In the genomic region with DNA sequence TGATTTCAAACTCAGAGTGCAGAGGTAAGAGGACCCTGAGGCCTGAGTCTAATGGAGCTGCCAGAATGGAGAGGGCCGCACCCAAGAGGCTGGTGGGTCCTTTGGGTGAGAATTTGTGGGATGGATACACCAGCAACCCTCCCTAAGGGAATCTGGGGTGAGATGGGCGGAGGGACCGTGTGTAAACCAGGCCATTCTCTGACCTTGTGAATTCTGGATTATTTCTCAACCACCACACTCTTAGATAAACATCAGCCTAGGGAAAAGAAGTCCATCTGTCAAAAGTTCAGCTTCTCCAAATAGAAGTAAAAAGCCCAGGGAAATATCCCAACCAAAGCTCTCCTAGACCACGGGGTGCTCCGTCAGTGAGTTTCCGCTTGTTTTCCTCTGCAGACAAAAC, we compare ENCODE assay signal across 10 mouse cellular contexts.
DNase-seq lines count a peak whose midpoint lies in the region; ATAC-seq and TF ChIP-seq lines count a peak whose summit lies in the region.
"Had no signal": no experiment of that assay in that cellular context is flagged by ENCODE, and none has a peak within 500 bp of the region (broad histone marks: within the 10 kb centered on the region; RNA-seq: fewer than 3 reads in every experiment).

No protein-coding gene starts in this region.

- H3K27ac ChIP-seq in hindbrain, embryonic 13.5 days, result peak overlapping the region; percentile 35; the same call in 1 of the 2 replicates
- H3K27ac ChIP-seq in hindbrain, postnatal 0 days, result no peak overlapping the region
- H3K27ac ChIP-seq in lung, embryonic 14.5 days (ENCODE audit: low read depth), result no peak overlapping the region
- peak overlapping the region; percentile 59; the same call in 1 of the 2 replicates for H3K27ac ChIP-seq in intestine, embryonic 16.5 days (ENCODE audit: low read length)
- H3K27ac ChIP-seq in stomach, embryonic 15.5 days, result peak overlapping the region; percentile 51

- no peaks in the 10 kb centered on the region for H3K9me3 ChIP-seq in hindbrain, embryonic 13.5 days
- H3K9me3 ChIP-seq in hindbrain, postnatal 0 days (ENCODE audit: low read length), result no peaks in the 10 kb centered on the region
- no peaks in the 10 kb centered on the region for H3K9me3 ChIP-seq in lung, embryonic 14.5 days (ENCODE audit: low read depth, low read length)
- H3K9me3 ChIP-seq in intestine, embryonic 16.5 days (ENCODE audit: control insufficient read depth, low read length), result no peaks in the 10 kb centered on the region
- H3K9me3 ChIP-seq in stomach, embryonic 15.5 days, result no peaks in the 10 kb centered on the region

- 85% methylated on average over 6 of the region's 6 CpGs for WGBS in hindbrain, embryonic 13.5 days
- 86% methylated on average over 6 of the region's 6 CpGs for WGBS in hindbrain, postnatal 0 days
- WGBS in lung, embryonic 14.5 days, result 70% methylated on average over 6 of the region's 6 CpGs
- WGBS in intestine, embryonic 16.5 days, result 49% methylated on average over 6 of the region's 6 CpGs
- WGBS in stomach, embryonic 15.5 days, result 43% methylated on average over 6 of the region's 6 CpGs

- H3K27me3 ChIP-seq in hindbrain, embryonic 13.5 days, result no peaks in the 10 kb centered on the region
- H3K27me3 ChIP-seq in hindbrain, postnatal 0 days (ENCODE audit: insufficient read depth, low read length), result no peaks in the 10 kb centered on the region
- H3K27me3 ChIP-seq in lung, embryonic 14.5 days (ENCODE audit: insufficient read depth, low read length), result no peaks in the 10 kb centered on the region
- no peaks in the 10 kb centered on the region for H3K27me3 ChIP-seq in intestine, embryonic 16.5 days (replicated peaks; ENCODE audit: control insufficient read depth, insufficient read depth, low read length)
- H3K27me3 ChIP-seq in stomach, embryonic 15.5 days (replicated peaks), result no peaks in the 10 kb centered on the region

- TF ChIP-seq CTCF in hindbrain, postnatal 0 days (IDR thresholded peaks at IDR 0.05; ENCODE audit: low read depth), result no peak
- TF ChIP-seq CTCF in lung, embryonic 14.5 days (IDR thresholded peaks at IDR 0.05; ENCODE audit: low read depth), result no peak

- H3K9ac ChIP-seq in hindbrain, embryonic 13.5 days, result no peak overlapping the region
- no peak overlapping the region for H3K9ac ChIP-seq in hindbrain, postnatal 0 days (replicated peaks; ENCODE audit: low read length)
- no peak overlapping the region for H3K9ac ChIP-seq in lung, embryonic 14.5 days
- no peak overlapping the region for H3K9ac ChIP-seq in intestine, embryonic 16.5 days (ENCODE audit: low read depth, low read length)
- no peak overlapping the region for H3K9ac ChIP-seq in stomach, embryonic 15.5 days

- no peak for ATAC-seq in hindbrain, embryonic 13.5 days (ENCODE audit: low FRiP score)
- ATAC-seq in hindbrain, postnatal 0 days, result no peak
- 0 out of 2 replicates have a peak, but pooled peaks have one; percentile 31 for ATAC-seq in lung, embryonic 14.5 days (ENCODE audit: insufficient read depth)
- no peak; the same call in 1 of the 2 replicates for ATAC-seq in intestine, embryonic 16.5 days
- no peak; the same call in 1 of the 2 replicates for ATAC-seq in stomach, embryonic 15.5 days (ENCODE audit: insufficient read depth, low FRiP score, low read depth)
- ATAC-seq in CD4-positive, CD25-positive, alpha-beta regulatory T cell, adult 4 months, result no peak

- no peaks in the 10 kb centered on the region for H3K4me1 ChIP-seq in hindbrain, embryonic 13.5 days (replicated peaks)
- H3K4me1 ChIP-seq in hindbrain, postnatal 0 days (ENCODE audit: insufficient read depth, low read length), result no peaks in the 10 kb centered on the region
- H3K4me1 ChIP-seq in lung, embryonic 14.5 days (ENCODE audit: insufficient read depth), result 0 out of 2 replicates have a peak, but pooled peaks cover 2% of the 10 kb centered on the region
- peaks cover 3% of the 10 kb centered on the region; the same call in 1 of the 2 replicates for H3K4me1 ChIP-seq in intestine, embryonic 16.5 days (ENCODE audit: control insufficient read depth, insufficient read depth, low read length)
- H3K4me1 ChIP-seq in stomach, embryonic 15.5 days, result 0 out of 2 replicates have a peak, but pooled peaks cover 5% of the 10 kb centered on the region

- 0 out of 2 replicates have a peak, but pooled peaks cover 3% of the 10 kb centered on the region for H3K36me3 ChIP-seq in hindbrain, embryonic 13.5 days
- H3K36me3 ChIP-seq in hindbrain, postnatal 0 days (ENCODE audit: insufficient read depth, low read length), result no peaks in the 10 kb centered on the region
- H3K36me3 ChIP-seq in lung, embryonic 14.5 days (ENCODE audit: insufficient read depth), result peaks cover 5% of the 10 kb centered on the region
- H3K36me3 ChIP-seq in intestine, embryonic 16.5 days (ENCODE audit: control insufficient read depth, insufficient read depth, low read length), result peaks cover 7% of the 10 kb centered on the region
- H3K36me3 ChIP-seq in stomach, embryonic 15.5 days, result no peaks in the 10 kb centered on the region

- no peak overlapping the region for H3K4me2 ChIP-seq in hindbrain, embryonic 13.5 days
- no peak overlapping the region for H3K4me2 ChIP-seq in hindbrain, postnatal 0 days (ENCODE audit: low read depth, low read length)
- no peak overlapping the region for H3K4me2 ChIP-seq in lung, embryonic 14.5 days
- H3K4me2 ChIP-seq in intestine, embryonic 16.5 days (ENCODE audit: low read depth, low read length), result no peak overlapping the region
- no peak overlapping the region for H3K4me2 ChIP-seq in stomach, embryonic 15.5 days

- H3K4me3 ChIP-seq in hindbrain, embryonic 13.5 days, result no peak overlapping the region
- H3K4me3 ChIP-seq in hindbrain, postnatal 0 days (ENCODE audit: low read length), result no peak overlapping the region
- no peak overlapping the region for H3K4me3 ChIP-seq in lung, embryonic 14.5 days (ENCODE audit: low read depth, low read length)
- H3K4me3 ChIP-seq in intestine, embryonic 16.5 days (ENCODE audit: low read length), result no peak overlapping the region
- H3K4me3 ChIP-seq in stomach, embryonic 15.5 days (replicated peaks), result no peak overlapping the region

- DNase-seq in hindbrain, postnatal 0 days (ENCODE audit: low spot score), result no peak
- peak; percentile 33 for DNase-seq in lung, embryonic 14.5 days
- no peak for DNase-seq in lung, postnatal 4 days
- DNase-seq in c-Kit-positive CD71-positive TER-119-positive erythroid progenitor cells, embryonic 14.5 days (ENCODE audit: low spot score), result no peak
- DNase-seq: cerebellum, adult 9-11 months; heart, postnatal 4 days had no signal

Comparison
In these comparisons a context has a peak if more than half of its experiments do, and no peak if none do; other contexts are left out.
1. H3K27ac ChIP-seq: peak in hindbrain, embryonic 13.5 days (single experiment), intestine, embryonic 16.5 days (single experiment) and stomach, embryonic 15.5 days (single experiment); none in hindbrain, postnatal 0 days (single experiment) and lung, embryonic 14.5 days (single experiment).